Mouse (Mus musculus) myocyte (in vitro differentiated cells): Measurements from ENCODE around the gene Nek4.

Source experiments
- MAX ChIP-seq: IDR thresholded peaks from one replicate; pipeline ENCODE4 v1.6.1; 2011; ENCODE audit warnings: low read depth, mild to moderate bottlenecking, control low read depth
- MYOG ChIP-seq, 3 experiments: IDR thresholded peaks; one replicate each; pipeline ENCODE4 v1.6.1; 2011; ENCODE audit warnings: control low read depth in 2 of 3, low read depth in 2 of 3, mild to moderate bottlenecking in 2 of 3; ENCODE audit not compliant: insufficient read length in 2 of 3, control insufficient read depth in 1 of 3, insufficient read depth in 1 of 3
- POLR2A ChIP-seq: IDR thresholded peaks from one replicate; pipeline ENCODE4 v1.6.1; 2011; ENCODE audit warnings: low read depth, mild to moderate bottlenecking, control low read depth, moderate library complexity; ENCODE audit not compliant: insufficient read length
- POLR2AphosphoS2 ChIP-seq: IDR thresholded peaks from one replicate; pipeline ENCODE4 v1.6.1; 2011; ENCODE audit warnings: low read depth, control low read depth; ENCODE audit not compliant: insufficient read length
- TCF12 ChIP-seq: IDR thresholded peaks from one replicate; pipeline ENCODE4 v1.6.1; 2011; ENCODE audit warnings: mild to moderate bottlenecking, control low read depth; ENCODE audit not compliant: poor library complexity, insufficient read depth, severe bottlenecking
- USF1 ChIP-seq: IDR thresholded peaks from one replicate; pipeline ENCODE4 v1.6.1; 2011; ENCODE audit warnings: low read depth, mild to moderate bottlenecking, control low read depth, moderate library complexity

DNA sequence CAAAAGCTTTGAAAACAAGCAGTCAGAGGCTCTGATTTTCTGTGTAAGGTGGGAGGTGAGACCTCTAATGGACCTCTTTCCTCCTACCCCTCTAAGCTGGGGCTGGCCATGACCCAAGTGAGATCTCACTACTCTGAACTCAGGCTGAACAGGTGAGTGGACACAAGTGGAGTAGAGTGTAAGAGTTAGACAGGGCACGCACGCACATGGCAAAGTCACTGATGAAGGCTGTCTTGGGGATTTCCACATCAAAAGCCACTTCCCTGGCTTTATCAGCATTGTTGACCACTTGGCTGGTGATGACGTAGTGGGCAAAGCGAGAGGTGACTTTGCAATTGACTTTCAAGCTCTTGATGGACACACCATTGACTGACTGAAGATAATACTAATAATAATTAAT, 8.9 kb upstream of the Nek4 start:
- no peak for TF ChIP-seq POLR2A
- TF ChIP-seq TCF12, result no peak
- no peak for TF ChIP-seq POLR2AphosphoS2
- TF ChIP-seq USF1, result no peak
- no peak for TF ChIP-seq MAX
- no peak for TF ChIP-seq MYOG (IDR thresholded peaks at IDR 0.05; ENCODE audit: control insufficient read depth in 1 of 3, insufficient read depth in 1 of 3, insufficient read length in 2 of 3, low read depth in 2 of 3)
